Mouse (Mus musculus): Measurements from ENCODE around the gene Bcl9. TPM values are rescaled to one million over a fixed set of nuclear protein-coding genes. Genes with fewer than 3 reads are reported as not detected.

Gene Bcl9
- total RNA-seq, 1 experiment from 2014 or later = 12.0 TPM

GRCm38 (mm10) chr3:97203880-97204279, 93.8 kb downstream of the Bcl9 start:
- ATAC-seq (ENCODE audit: extremely low read depth, insufficient number of reproducible peaks, low FRiP score, poor library complexity, severe bottlenecking) = 0 out of 2 replicates have a peak, but pooled peaks have one; percentile 9

GRCm38 (mm10) chr3:97201943-97202342, 95.8 kb downstream of the Bcl9 start:
- ATAC-seq (ENCODE audit: extremely low read depth, insufficient number of reproducible peaks, low FRiP score, poor library complexity, severe bottlenecking) = peak; percentile 59

GRCm38 (mm10) chr3:97199261-97199660, 98.5 kb downstream of the Bcl9 start:
- ATAC-seq (ENCODE audit: extremely low read depth, insufficient number of reproducible peaks, low FRiP score, poor library complexity, severe bottlenecking) = no peak

- ATAC-seq (ENCODE audit: extremely low read depth, insufficient number of reproducible peaks, low FRiP score, poor library complexity, severe bottlenecking) = no peak
Measured at GRCm38 (mm10) chr3:97196571-97196970, 101.1 kb downstream of the Bcl9 start.

- ATAC-seq (ENCODE audit: extremely low read depth, insufficient number of reproducible peaks, low FRiP score, poor library complexity, severe bottlenecking) = peak; percentile 32; the same call in 1 of the 2 replicates
Measured at GRCm38 (mm10) chr3:97185098-97185860, 112.4 kb downstream of the Bcl9 start.

- ATAC-seq (ENCODE audit: extremely low read depth, insufficient number of reproducible peaks, low FRiP score, poor library complexity, severe bottlenecking) = no peak
Measured at GRCm38 (mm10) chr3:97183810-97184209, 113.9 kb downstream of the Bcl9 start.

- no peak for ATAC-seq (ENCODE audit: extremely low read depth, insufficient number of reproducible peaks, low FRiP score, poor library complexity, severe bottlenecking)
Measured at GRCm38 (mm10) chr3:97180527-97180926, 117.2 kb downstream of the Bcl9 start.

- ATAC-seq (ENCODE audit: extremely low read depth, insufficient number of reproducible peaks, low FRiP score, poor library complexity, severe bottlenecking) = no peak
Measured at GRCm38 (mm10) chr3:97178885-97179284, 118.8 kb downstream of the Bcl9 start.

- no peak for ATAC-seq (ENCODE audit: extremely low read depth, insufficient number of reproducible peaks, low FRiP score, poor library complexity, severe bottlenecking)
Measured at GRCm38 (mm10) chr3:97172632-97173031, 125.1 kb downstream of the Bcl9 start.

GRCm38 (mm10) chr3:97172231-97172630, 125.5 kb downstream of the Bcl9 start:
- ATAC-seq (ENCODE audit: extremely low read depth, insufficient number of reproducible peaks, low FRiP score, poor library complexity, severe bottlenecking) = no peak

- no peak for ATAC-seq (ENCODE audit: extremely low read depth, insufficient number of reproducible peaks, low FRiP score, poor library complexity, severe bottlenecking)
Measured at GRCm38 (mm10) chr3:97171531-97171930, 126.2 kb downstream of the Bcl9 start.

GRCm38 (mm10) chr3:97167126-97167525, 130.6 kb downstream of the Bcl9 start:
- no peak for ATAC-seq (ENCODE audit: extremely low read depth, insufficient number of reproducible peaks, low FRiP score, poor library complexity, severe bottlenecking)

- no peak for ATAC-seq (ENCODE audit: extremely low read depth, insufficient number of reproducible peaks, low FRiP score, poor library complexity, severe bottlenecking)
Measured at GRCm38 (mm10) chr3:97164477-97164876, 133.2 kb downstream of the Bcl9 start.

GRCm38 (mm10) chr3:97161773-97162172, 135.9 kb downstream of the Bcl9 start:
- ATAC-seq (ENCODE audit: extremely low read depth, insufficient number of reproducible peaks, low FRiP score, poor library complexity, severe bottlenecking) = no peak

- ATAC-seq (ENCODE audit: extremely low read depth, insufficient number of reproducible peaks, low FRiP score, poor library complexity, severe bottlenecking) = no peak
Measured at GRCm38 (mm10) chr3:97160908-97161307, 136.8 kb downstream of the Bcl9 start.

- no peak for ATAC-seq (ENCODE audit: extremely low read depth, insufficient number of reproducible peaks, low FRiP score, poor library complexity, severe bottlenecking)
Measured at GRCm38 (mm10) chr3:97159986-97160385, 137.7 kb downstream of the Bcl9 start.

- ATAC-seq (ENCODE audit: extremely low read depth, insufficient number of reproducible peaks, low FRiP score, poor library complexity, severe bottlenecking) = no peak
Measured at GRCm38 (mm10) chr3:97159509-97159850, 138.2 kb downstream of the Bcl9 start.

- peak; percentile 75 for ATAC-seq (ENCODE audit: extremely low read depth, insufficient number of reproducible peaks, low FRiP score, poor library complexity, severe bottlenecking)
Measured at GRCm38 (mm10) chr3:97158611-97159508, 138.9 kb downstream of the Bcl9 start, which contains the start of gene Acp6. Gene Acp6 (plus strand): TSS chr3:97158777.

GRCm38 (mm10) chr3:97157958-97158599, 139.6 kb downstream of the Bcl9 start:
- no peak for ATAC-seq (ENCODE audit: extremely low read depth, insufficient number of reproducible peaks, low FRiP score, poor library complexity, severe bottlenecking)
